Mouse (Mus musculus): ENCODE measurements at regions not wholly inside any gene's neighbourhood (a gene's known extent, or its start where the extent isn't known, plus 50 kb on each side); places are given as distances from the start of the nearest gene placed in this dataset.

DNA sequence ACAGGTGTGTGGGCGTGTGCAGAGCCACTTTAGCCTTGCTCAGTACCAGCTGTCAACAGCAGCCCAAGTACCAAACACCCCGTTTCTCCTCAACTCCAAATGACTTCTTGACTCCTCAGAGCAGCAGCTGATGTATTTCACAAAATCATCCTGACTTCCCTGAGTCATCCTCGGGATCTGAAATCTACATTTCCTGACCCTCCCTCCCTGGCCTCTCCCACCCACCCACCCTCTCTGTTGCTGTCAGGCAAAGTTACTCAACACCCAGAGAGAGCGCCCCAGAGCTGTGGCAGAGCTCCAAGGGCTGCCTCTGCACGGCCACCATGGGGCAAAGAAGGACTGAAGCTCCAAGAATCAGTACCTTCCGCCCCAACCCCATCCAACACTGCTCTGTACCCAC is 83.5 kb upstream of the Cyp1b1 start:
- no peak for TF ChIP-seq GATA4 (IDR thresholded peaks at IDR 0.05; ENCODE audit: insufficient replicate concordance, low read length)

DNA sequence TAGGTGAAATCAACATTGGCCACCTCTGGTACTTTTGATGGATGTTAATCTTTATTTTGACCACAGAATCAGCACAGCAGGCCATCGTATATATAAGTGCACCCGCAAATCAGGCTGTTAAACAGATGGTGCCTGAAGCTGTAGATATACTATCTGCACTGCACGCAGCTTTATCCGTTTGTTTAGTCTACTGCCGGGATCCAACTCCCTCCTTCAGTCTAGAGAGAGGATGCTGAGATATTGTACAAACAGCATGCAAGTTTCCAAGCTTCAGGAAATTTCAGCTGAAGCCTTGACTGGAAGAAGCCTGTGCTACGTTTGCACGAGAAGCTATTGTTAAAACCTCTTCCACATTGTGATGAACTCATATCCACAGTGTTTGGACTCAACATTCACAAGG is 75.3 kb upstream of the Cyp1b1 start:
- no peak for TF ChIP-seq GATA4 (IDR thresholded peaks at IDR 0.05; ENCODE audit: insufficient replicate concordance, low read length)

DNA sequence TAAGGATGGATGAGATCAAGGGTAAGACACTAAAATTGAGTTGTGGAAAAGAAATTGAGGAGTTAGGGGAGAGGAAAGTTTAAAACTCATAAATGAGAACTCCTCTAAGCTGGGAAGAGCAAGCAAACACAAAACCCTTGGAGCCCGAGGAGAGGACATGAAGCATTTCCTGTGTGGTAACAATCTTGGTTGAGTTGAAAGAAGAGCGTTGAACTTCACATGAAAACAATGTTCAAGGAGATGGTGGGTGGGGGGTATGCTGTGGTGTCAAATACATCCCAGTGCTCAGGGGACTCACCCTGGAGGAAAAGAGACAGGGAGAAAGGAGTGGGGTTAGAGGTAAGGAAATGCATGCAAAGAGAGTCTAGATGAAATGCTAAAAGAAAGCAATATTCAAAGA is 72.3 kb upstream of the Cyp1b1 start:
- no peak for TF ChIP-seq GATA4 (IDR thresholded peaks at IDR 0.05; ENCODE audit: insufficient replicate concordance, low read length)

DNA sequence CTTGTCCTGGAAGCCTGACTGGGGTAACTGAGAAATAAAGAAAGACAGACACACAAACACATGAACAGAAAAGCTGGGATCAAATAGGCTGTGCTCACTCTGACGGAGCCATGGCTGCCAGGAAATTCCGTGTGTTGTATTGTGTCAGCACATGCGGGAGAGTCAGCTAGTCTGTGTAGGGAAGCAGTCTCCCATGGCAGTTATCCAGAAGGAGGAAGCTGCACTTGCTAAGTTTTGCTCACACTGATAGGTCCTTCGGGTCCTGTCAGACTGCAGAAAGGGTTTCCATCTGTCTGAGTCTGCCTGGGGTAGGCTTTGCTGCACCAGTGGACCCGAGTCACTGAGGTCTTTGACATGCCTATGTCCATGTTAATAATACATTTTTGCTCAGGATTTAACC is 71.8 kb upstream of the Cyp1b1 start:
- no peak for TF ChIP-seq GATA4 (IDR thresholded peaks at IDR 0.05; ENCODE audit: insufficient replicate concordance, low read length)

DNA sequence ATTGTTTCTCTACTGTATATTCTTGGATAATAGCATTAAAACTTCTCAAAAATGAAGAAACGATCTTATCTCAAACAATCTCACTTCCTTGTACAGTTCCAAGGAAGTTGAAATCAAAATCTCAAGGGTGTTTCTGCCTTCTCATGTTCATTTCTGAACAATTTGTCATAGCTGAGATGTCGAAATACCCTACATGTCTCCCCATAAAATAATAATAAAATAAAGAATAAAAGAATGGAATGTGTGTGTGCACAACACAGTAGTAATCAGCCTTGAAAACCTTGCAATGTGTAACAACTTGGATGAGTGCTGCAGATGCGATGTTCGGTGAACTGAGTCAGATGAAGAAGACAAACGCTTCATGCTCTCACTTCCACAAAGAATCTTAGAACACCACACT is 71.4 kb upstream of the Cyp1b1 start:
- no peak for TF ChIP-seq GATA4 (IDR thresholded peaks at IDR 0.05; ENCODE audit: insufficient replicate concordance, low read length)

DNA sequence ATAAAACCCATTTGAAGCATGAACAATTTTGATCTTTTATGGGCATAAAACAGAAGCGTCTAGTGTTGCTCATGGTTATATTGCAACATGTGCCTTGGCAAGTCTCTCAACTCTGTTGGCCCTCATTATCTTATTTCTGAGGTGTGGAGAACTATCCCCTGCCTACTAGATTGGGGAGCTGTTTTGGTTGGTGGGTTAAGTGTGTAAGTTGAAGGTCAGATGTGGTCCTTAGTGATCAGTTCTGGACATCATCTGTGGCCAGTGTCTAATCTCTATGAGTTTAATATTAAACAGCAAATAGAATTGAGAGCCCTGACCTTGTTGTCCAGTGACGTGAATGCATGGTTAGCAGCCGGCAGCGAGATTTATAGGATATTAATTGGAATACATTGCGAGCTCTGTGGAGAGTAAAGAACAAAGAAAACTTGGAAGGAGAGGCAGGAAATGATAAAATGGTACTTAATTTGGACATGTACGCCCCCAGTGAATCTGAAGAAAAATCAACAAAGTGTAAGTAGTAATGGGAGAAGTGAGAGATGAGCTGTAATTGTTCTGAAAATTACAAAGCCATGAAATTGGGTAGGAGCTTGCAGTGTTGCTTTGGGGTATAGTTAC is 69.5 kb upstream of the Cyp1b1 start:
- TF ChIP-seq GATA4 (IDR thresholded peaks at IDR 0.05; ENCODE audit: insufficient replicate concordance, low read length) = no peak

DNA sequence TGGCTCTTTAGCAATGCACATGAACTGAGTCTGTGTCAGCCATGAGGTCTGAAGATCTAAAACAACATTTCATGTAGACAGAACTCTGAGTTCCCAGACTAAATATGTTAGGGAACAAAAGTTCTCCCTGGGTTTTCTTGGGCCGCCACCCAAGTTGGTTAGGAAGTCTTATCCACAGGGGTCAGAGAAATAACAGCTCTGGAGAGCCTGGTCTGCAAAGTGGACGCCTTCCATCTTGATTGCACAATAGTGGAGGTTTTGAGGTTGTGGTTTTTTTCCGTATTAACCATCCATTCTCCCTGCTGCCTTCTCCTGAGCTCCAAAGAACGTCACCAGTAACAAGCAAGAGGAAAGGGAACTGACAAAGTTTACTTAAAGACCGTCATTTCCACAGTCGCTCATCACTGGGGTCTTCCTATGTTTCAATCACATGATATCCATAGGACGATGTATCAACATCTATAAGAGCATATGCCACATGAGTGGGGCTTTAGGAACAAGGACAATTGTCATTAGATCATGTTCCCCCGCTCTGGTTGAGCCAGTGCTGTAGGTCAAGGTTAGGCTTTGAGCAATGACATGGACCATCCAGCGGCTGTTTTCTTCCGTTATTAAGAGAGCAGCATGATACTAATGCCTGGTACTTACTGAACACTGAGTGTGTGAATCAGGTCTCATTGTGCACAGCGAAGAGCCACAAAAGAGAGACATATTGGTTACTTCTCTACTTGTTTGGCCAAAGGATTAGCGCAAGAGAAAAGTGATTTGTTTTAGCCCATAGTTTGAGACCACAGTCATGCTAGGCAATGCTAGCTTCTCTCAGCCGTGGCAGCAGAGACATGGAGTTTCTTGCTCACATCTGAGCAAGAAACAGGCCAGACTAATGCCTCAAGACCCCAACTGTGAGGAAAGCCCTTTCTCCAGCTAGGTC is 67.1 kb upstream of the Cyp1b1 start:
- no peak for TF ChIP-seq GATA4 (IDR thresholded peaks at IDR 0.05; ENCODE audit: insufficient replicate concordance, low read length)

DNA sequence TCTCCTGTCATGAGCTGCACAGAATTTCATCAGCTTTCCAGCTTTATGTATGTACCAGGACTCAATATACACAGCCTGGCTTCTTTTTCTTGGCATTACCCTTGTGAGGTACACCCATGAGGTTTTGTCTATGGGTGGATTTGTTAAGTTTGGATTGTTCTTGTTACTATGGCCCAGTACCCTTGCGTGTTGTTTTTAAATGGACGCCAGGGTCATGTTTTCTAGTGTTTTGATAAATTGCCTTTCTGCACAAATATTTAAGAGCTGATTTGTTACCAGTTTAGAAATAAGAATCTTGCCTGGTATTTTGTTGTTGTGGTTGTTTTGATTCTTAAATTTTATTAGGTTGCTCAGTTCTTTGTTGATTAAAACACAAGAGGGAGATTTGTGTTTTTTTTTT is 66.4 kb upstream of the Cyp1b1 start:
- TF ChIP-seq GATA4 (IDR thresholded peaks at IDR 0.05; ENCODE audit: insufficient replicate concordance, low read length) = no peak

DNA sequence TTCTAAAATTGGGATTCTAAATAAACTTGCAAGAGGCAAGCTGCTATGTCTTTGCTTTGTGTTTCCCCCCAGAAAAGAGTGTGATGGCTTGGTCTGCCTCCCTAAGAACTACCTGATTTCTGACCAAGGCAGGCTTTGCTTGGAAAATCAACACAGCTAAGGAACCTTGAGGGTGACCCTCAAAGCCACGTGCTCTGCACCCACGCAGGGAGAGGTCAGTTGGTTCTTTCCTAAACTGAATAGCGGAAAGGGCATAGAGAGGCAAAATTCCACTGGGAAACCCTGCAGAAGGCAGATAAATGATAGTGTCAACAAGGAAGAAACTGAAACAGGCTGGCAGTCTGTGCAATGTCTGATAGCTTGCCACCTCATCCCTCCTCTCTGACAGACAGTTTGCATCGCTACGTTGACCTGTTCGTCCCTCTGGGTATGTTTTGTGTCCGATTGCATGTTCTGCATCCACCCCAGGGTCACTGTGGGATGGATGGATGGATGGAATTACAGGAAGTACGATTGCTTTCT is 63.1 kb upstream of the Cyp1b1 start:
- TF ChIP-seq GATA4 (IDR thresholded peaks at IDR 0.05; ENCODE audit: insufficient replicate concordance, low read length) = no peak

DNA sequence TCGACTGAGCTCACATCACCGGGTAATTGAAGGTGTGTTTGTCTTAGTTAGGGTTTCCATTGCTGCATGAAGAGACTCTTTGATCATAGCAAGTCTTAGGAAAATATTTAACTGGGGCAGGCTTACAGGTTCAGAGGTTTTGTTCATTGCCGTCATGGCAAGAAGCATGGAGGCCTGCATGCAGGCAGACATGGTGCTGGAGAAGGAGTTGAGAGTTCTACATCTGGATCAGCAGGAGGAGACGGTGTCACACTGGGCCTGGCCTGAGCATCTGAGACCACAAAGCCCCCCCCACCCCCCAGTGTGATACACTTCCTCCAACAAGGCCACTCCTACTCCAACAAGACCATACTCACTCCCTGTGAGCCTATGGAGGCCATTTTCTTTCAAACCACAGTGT is 61.3 kb upstream of the Cyp1b1 start:
- no peak for TF ChIP-seq GATA4 (IDR thresholded peaks at IDR 0.05; ENCODE audit: insufficient replicate concordance, low read length)

DNA sequence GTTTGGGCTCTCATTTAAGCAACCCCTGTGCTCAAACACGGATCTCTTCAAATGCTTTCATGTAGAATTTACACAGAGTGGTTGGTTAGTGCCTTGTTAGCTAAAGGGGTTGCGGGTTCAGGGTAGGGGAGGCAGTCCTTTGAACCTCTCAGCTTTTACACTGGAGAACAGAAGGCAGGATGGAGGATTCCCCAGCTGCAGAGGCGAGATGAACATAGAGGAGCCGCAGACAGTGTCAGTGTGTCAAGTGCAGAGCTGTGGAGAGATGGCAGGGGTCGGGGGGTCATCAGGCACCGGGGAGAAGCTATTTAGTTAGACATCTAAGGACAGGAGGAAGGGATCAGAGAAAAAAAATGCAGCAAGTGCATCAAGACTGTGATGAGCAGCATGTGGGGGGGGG is 60.4 kb upstream of the Cyp1b1 start:
- TF ChIP-seq GATA4 (IDR thresholded peaks at IDR 0.05; ENCODE audit: insufficient replicate concordance, low read length) = no peak

DNA sequence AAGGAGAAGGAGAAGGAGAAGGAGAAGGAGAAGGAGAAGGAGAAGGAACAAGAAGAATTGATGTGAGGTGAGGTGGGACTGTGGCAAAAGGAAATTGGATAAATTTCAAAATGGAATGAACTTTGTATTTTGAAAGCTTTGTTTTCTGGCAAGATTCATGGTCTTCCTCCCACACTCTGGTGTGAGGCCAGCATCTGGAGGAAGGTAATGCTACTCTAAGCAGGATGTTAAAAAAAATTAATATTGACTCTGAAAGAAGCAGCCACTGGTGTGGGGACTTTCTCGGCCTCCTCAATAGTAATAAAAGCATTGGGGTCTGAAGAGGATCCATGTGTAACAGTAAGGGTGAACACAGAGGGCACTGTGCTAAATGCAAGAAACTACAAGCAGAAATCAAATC is 59.4 kb upstream of the Cyp1b1 start:
- TF ChIP-seq GATA4 (IDR thresholded peaks at IDR 0.05; ENCODE audit: insufficient replicate concordance, low read length) = no peak

DNA sequence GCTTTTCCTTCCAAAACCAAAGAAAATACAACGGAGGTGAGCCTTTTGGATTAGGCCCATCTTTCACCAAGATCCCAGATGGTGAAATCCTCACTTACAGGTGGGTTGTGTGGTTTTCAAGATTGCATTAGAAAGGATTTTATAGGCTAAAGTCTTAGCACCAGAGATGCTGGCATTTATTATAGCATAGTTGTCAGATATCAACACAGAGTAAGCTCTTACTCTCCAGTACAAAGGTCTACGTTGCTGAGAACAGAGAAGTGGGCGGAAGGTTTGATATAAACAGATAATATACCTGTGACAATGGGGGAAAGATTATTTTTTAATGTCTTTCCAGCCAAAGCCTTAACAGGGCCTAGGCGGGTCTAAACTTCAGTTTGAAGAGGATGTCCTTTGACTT is 57.4 kb upstream of the Cyp1b1 start:
- no peak for TF ChIP-seq GATA4 (IDR thresholded peaks at IDR 0.05; ENCODE audit: insufficient replicate concordance, low read length)

DNA sequence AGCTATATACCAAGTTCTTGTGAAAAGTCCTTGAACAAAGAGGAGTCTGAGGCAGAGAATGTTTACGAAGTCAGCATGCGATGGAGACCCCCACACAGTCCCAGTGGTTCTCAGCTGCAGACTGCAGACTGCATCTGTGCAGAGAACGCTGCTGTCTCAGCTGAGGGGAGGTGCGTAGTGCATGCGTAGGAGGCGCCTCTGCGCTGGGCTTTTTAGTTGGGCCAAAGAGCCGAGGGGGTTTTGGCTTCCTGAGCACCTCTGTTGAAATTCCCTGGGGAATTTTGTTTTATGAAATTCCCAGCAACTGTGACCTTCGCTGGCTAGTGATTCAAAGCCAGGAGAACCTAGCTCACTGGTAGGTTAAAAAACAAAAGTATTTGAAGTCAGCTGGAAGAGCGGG is 56.9 kb upstream of the Cyp1b1 start:
- TF ChIP-seq GATA4 (IDR thresholded peaks at IDR 0.05; ENCODE audit: insufficient replicate concordance, low read length) = no peak

DNA sequence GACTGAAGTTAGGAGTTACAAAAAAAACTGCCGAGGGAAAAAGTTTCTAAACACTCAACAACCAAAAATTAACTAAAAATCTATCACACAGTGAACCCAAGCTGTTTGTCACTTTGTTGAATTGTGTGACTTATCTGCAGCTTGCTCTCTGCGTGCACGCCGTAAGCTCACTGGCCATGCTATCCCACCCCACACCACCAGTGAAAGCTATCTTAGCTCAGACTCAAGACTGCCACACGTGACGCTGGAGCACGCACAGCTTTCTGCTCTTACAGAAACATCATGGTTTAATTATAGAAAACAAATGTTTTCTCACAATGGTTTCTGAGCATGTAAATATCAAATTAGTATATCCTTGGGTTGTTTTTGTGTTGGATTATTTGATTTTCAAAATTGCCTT is 56.0 kb upstream of the Cyp1b1 start:
- no peak for TF ChIP-seq GATA4 (IDR thresholded peaks at IDR 0.05; ENCODE audit: insufficient replicate concordance, low read length)

DNA sequence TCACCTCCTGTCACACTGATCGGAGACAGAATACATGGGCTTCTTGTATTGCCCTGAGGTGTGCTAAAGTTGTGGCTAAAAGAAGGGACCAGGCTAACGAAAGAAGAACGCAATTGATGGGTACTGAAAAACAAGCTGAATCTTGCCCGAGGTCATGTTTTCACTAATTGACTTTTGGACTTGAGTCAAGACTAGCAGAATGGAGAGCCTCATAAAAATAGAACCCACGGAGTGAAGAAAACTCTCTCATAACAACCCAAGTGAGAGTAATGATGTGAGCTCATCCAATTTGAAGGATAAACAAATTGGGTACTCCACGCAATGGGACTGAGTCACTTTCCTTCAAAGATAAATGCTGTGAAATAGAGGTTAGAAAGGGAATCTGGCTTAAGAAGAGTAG is 55.0 kb upstream of the Cyp1b1 start:
- TF ChIP-seq GATA4 (IDR thresholded peaks at IDR 0.05; ENCODE audit: insufficient replicate concordance, low read length) = no peak
